Mouse (Mus musculus): ENCODE measurements at regions not wholly inside any gene's neighbourhood (a gene's known extent, or its start where the extent isn't known, plus 50 kb on each side); places are given as distances from the start of the nearest gene placed in this dataset.

DNA sequence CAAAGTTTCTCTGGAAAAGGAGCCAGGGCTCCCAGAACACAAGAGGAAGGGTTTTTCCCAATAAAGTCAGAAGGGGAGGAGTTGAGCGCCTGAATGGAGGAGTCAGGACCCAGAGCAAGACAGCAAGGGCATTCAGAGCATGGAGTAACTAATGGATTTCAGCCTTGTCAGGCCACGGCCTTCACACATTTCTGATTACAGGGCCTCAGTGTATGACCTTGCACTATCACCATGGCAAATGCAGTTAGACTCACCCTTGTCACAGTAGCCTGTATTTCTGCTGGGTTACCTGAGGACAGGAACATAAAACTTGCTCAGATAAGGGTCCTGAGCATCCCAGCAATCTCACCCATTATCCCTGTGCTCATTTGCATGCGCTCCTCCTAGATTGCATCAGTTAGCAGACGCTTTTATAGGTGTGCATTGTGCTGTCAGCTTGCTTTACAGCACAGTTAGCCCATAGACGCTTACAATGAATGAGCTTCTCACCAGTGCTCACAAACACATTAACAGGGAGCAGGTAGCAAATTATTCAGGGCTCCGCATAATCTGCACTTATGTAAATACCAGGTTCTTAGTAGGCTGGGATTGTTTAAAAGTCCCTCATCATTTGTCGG is 547.4 kb downstream of the Insc start:
- Histone ChIP-seq H3K4me1 (ENCODE audit: control insufficient read depth, insufficient read depth, low read length) (no peaks in the 10 kb centered on the region), H3K36me3 (ENCODE audit: control insufficient read depth, insufficient read depth, low read length) (no peaks in the 10 kb centered on the region), H3K4me3 (no peak overlapping the region), H3K79me2 (replicated peaks; ENCODE audit: control insufficient read depth, insufficient read depth, low read length) (no peaks in the 10 kb centered on the region), H3K27me3 (ENCODE audit: control insufficient read depth, insufficient read depth, low read length) (no peaks in the 10 kb centered on the region), H3K27ac (no peak overlapping the region), H3K9ac (ENCODE audit: low read depth, low read length) (no peak overlapping the region)
- no peak for DNase-seq
- intact Hi-C loops (cut with DNase I), result no loop called here
- 84% methylated on average over 7 of the region's 7 CpGs for WGBS
- TF ChIP-seq POLR2A (IDR thresholded peaks at IDR 0.05; ENCODE audit: insufficient read depth, low read depth, low read length) (no peak), EP300 (IDR thresholded peaks at IDR 0.05; ENCODE audit: insufficient read depth, low read depth, low read length) (no peak), CTCF (IDR thresholded peaks at IDR 0.05) (no peak)

DNA sequence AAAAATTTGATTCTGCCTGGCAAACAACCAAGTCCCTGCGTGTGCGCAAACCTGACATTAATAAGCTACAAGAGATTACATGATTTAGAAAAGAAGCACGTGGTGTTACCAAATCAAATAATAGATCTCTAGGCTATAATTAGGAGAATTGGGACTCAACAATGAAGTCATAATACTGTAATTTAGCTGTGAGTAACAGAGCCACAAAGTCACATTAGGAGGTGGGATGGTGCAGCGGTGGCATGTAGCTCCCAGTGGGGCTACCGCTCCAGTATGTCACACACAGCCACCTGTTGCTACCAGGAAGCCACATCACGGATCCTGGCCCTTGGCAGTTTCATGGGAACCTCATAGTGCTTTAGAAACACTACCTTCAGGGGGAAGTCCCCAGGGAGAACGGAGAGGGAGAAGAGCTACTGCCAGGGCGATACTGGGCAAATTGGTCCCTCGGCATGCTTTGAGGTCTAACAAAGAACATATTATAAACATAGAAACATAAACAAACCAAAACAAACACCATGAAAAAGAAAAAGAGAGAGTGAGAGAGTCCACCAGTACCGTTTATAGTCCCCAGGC is 551.2 kb downstream of the Insc start:
- no peak overlapping the region for H3K9ac ChIP-seq (ENCODE audit: low read depth, low read length)
- H3K36me3 ChIP-seq (ENCODE audit: control insufficient read depth, insufficient read depth, low read length), result no peaks in the 10 kb centered on the region
- DNase-seq, result no peak
- H3K4me1 ChIP-seq (ENCODE audit: control insufficient read depth, insufficient read depth, low read length), result no peaks in the 10 kb centered on the region
- no peak overlapping the region for H3K27ac ChIP-seq
- 85% methylated on average over 10 of the region's 10 CpGs for WGBS
- H3K79me2 ChIP-seq (replicated peaks; ENCODE audit: control insufficient read depth, insufficient read depth, low read length), result no peaks in the 10 kb centered on the region
- no peak overlapping the region for H3K4me3 ChIP-seq
- intact Hi-C loops (cut with DNase I), result no loop called here
- TF ChIP-seq POLR2A (IDR thresholded peaks at IDR 0.05; ENCODE audit: insufficient read depth, low read depth, low read length) (no peak), EP300 (IDR thresholded peaks at IDR 0.05; ENCODE audit: insufficient read depth, low read depth, low read length) (no peak), CTCF (IDR thresholded peaks at IDR 0.05) (no peak)
- no peaks in the 10 kb centered on the region for H3K27me3 ChIP-seq (ENCODE audit: control insufficient read depth, insufficient read depth, low read length)

DNA sequence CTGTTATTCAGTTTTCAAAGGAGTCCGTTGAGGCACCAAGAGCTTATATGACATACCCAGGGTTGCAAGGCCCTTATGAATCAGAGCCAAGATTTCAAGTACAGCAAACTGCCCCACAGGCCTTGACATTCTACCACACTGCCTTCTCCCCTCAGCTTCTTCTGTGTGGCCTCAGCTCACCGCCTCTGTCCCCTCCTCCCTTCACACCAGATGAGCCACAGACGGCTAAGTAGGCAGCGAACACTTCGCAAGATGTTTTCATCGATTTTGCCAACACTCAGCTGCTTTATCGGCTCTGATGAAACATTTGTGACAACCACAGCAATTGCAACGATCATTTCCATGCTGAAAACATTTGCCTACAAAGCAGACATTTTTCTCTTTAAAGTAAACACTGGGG is 556.7 kb downstream of the Insc start:
- 83% methylated on average over 8 of the region's 8 CpGs for WGBS
- no peaks in the 10 kb centered on the region for H3K27me3 ChIP-seq (ENCODE audit: control insufficient read depth, insufficient read depth, low read length)
- H3K27ac ChIP-seq, result no peak overlapping the region
- no peak for DNase-seq
- H3K4me1 ChIP-seq (ENCODE audit: control insufficient read depth, insufficient read depth, low read length), result no peaks in the 10 kb centered on the region
- TF ChIP-seq EP300 (IDR thresholded peaks at IDR 0.05; ENCODE audit: insufficient read depth, low read depth, low read length), result no peak
- no peak for TF ChIP-seq CTCF (IDR thresholded peaks at IDR 0.05)
- TF ChIP-seq POLR2A (IDR thresholded peaks at IDR 0.05; ENCODE audit: insufficient read depth, low read depth, low read length), result no peak
- H3K79me2 ChIP-seq (replicated peaks; ENCODE audit: control insufficient read depth, insufficient read depth, low read length), result no peaks in the 10 kb centered on the region
- no peaks in the 10 kb centered on the region for H3K36me3 ChIP-seq (ENCODE audit: control insufficient read depth, insufficient read depth, low read length)
- intact Hi-C loops (cut with DNase I), result no loop called here
- no peak overlapping the region for H3K4me3 ChIP-seq
- no peak overlapping the region for H3K9ac ChIP-seq (ENCODE audit: low read depth, low read length)

DNA sequence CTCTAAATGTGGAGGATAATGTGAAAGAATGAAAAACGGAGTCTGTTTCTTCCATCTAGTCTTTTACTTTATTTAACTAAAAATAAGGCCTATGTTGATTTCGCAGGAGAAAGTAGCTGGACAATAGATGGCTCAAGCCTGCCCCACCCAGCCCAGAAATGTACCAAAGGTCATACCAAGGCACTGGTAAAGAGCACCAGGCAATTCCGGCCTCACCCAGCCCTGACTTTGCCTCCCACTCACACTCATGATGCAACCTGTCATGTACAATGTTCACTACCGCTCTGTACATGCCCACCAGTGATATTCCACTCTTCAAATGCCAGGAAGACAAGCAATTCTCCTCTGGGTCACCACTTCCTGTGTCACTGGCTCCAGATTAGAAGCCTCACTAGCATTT is 564.9 kb downstream of the Insc start:
- no peak for DNase-seq
- Histone ChIP-seq H3K27ac (no peak overlapping the region), H3K36me3 (ENCODE audit: control insufficient read depth, insufficient read depth, low read length) (no peaks in the 10 kb centered on the region), H3K4me1 (ENCODE audit: control insufficient read depth, insufficient read depth, low read length) (no peaks in the 10 kb centered on the region), H3K9ac (ENCODE audit: low read depth, low read length) (no peak overlapping the region), H3K4me3 (no peak overlapping the region), H3K27me3 (ENCODE audit: control insufficient read depth, insufficient read depth, low read length) (no peaks in the 10 kb centered on the region), H3K79me2 (replicated peaks; ENCODE audit: control insufficient read depth, insufficient read depth, low read length) (no peaks in the 10 kb centered on the region)
- intact Hi-C loops (cut with DNase I), result no loop called here
- 75% methylated on average over 4 of the region's 4 CpGs for WGBS
- TF ChIP-seq CTCF (IDR thresholded peaks at IDR 0.05) (no peak), POLR2A (IDR thresholded peaks at IDR 0.05; ENCODE audit: insufficient read depth, low read depth, low read length) (no peak), EP300 (IDR thresholded peaks at IDR 0.05; ENCODE audit: insufficient read depth, low read depth, low read length) (no peak)

DNA sequence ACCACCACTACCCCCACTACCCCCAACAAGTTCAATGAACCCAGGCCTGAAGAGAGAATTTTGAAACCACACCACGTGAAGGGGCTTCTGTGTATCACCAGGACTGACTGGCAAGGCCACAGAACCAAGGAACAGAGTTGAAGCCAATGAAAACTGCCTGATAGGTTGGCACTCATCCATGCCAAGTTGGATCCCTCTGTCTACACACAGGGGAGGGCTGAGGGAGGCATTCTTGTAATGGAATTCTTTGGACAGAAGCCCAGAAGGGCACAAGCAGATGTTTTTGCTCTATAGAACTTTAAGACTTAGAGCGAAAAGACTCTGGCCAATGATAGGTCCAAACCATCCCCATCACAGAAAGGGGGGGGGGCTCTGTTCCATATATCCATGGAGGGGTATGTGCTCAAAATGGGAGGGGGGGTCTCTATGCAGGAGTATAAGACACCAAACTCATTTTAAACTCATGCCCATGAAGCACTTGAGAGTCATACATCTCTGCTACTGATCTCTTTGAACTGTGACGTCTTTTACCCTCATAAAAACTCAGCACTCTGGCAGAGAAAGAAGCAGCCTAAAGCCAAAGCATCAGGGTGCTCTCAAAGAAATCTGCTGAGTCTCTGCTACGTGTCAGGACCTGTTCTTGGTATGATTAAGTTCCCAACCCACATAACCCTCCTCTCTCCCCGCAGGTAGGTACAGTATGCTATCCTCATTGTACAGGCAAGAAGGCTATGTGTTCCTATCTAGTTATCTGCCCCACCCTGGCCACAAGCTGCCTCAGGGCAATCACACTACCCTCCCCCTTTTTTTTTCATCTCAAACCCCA is 567.1 kb downstream of the Insc start:
- TF ChIP-seq EP300 (IDR thresholded peaks at IDR 0.05; ENCODE audit: insufficient read depth, low read depth, low read length), result no peak
- TF ChIP-seq POLR2A (IDR thresholded peaks at IDR 0.05; ENCODE audit: insufficient read depth, low read depth, low read length), result no peak
- TF ChIP-seq CTCF (IDR thresholded peaks at IDR 0.05), result no peak
- peak in 1 of 2 experiments; percentile 31 for DNase-seq
- H3K4me3 ChIP-seq, result no peak overlapping the region
- no peaks in the 10 kb centered on the region for H3K36me3 ChIP-seq (ENCODE audit: control insufficient read depth, insufficient read depth, low read length)
- H3K27ac ChIP-seq, result no peak overlapping the region
- 63% methylated on average over 5 of the region's 5 CpGs for WGBS
- no peaks in the 10 kb centered on the region for H3K27me3 ChIP-seq (ENCODE audit: control insufficient read depth, insufficient read depth, low read length)
- H3K9ac ChIP-seq (ENCODE audit: low read depth, low read length), result no peak overlapping the region
- H3K79me2 ChIP-seq (replicated peaks; ENCODE audit: control insufficient read depth, insufficient read depth, low read length), result no peaks in the 10 kb centered on the region
- H3K4me1 ChIP-seq (ENCODE audit: control insufficient read depth, insufficient read depth, low read length), result no peaks in the 10 kb centered on the region
- intact Hi-C loops (cut with DNase I), result no loop called here

DNA sequence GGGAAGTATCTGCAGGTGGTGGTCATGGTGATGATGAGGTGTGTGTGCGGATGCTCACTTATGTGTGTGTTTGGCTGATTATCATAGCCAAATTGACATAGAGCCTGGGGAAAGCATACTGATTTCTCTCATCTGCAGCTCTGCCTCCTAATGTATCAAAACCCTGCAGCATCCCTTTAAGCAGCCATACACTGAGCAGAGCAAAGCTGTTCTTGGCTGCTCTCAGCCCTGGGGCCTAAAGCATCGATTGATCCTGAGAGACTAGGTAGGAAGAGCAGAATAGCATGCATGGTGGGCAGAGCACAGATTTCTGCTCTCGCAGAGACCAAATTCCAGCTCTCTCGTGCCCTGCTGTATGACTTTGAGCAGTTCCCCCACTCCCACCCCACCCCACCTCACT is 576.0 kb downstream of the Insc start:
- DNase-seq, result no peak
- WGBS, result 90% methylated on average over 4 of the region's 4 CpGs
- Histone ChIP-seq H3K4me3 (no peak overlapping the region), H3K27me3 (ENCODE audit: control insufficient read depth, insufficient read depth, low read length) (no peaks in the 10 kb centered on the region), H3K79me2 (replicated peaks; ENCODE audit: control insufficient read depth, insufficient read depth, low read length) (no peaks in the 10 kb centered on the region), H3K36me3 (ENCODE audit: control insufficient read depth, insufficient read depth, low read length) (no peaks in the 10 kb centered on the region), H3K27ac (no peak overlapping the region), H3K4me1 (ENCODE audit: control insufficient read depth, insufficient read depth, low read length) (no peaks in the 10 kb centered on the region), H3K9ac (ENCODE audit: low read depth, low read length) (no peak overlapping the region)
- no peak for TF ChIP-seq CTCF (IDR thresholded peaks at IDR 0.05)
- intact Hi-C loops (cut with DNase I), result no loop called here
